Mouse (Mus musculus): ENCODE results near the gene Ccdc154. TPM values are rescaled to one million over a fixed set of nuclear protein-coding genes. Genes with fewer than 3 reads are reported as not detected.
"Not testable (repeated sequence)": the region's sequence is repeated elsewhere in the genome, so short reads cannot be mapped to it uniquely, and the experiment has no call there.

The Ccdc154 gene
- total and polyA plus RNA-seq, 3 experiments = 0.12 to 0.19 TPM; not detected in 1

- TF ChIP-seq TAL1 (IDR thresholded peaks at IDR 0.05; ENCODE audit: low read length) (no peak), GABPA (IDR thresholded peaks at IDR 0.05; ENCODE audit: low read depth, low read length) (no peak), SIN3A (IDR thresholded peaks at IDR 0.05; ENCODE audit: low read length) (no peak), NRF1 (IDR thresholded peaks at IDR 0.05; ENCODE audit: insufficient read depth, low read depth, low read length, poor library complexity, severe bottlenecking) (no peak)
These were observed 38.3 kb upstream of the Ccdc154 start (continued) for GRCm38 (mm10) chr17:25123979-25124378.

DNA sequence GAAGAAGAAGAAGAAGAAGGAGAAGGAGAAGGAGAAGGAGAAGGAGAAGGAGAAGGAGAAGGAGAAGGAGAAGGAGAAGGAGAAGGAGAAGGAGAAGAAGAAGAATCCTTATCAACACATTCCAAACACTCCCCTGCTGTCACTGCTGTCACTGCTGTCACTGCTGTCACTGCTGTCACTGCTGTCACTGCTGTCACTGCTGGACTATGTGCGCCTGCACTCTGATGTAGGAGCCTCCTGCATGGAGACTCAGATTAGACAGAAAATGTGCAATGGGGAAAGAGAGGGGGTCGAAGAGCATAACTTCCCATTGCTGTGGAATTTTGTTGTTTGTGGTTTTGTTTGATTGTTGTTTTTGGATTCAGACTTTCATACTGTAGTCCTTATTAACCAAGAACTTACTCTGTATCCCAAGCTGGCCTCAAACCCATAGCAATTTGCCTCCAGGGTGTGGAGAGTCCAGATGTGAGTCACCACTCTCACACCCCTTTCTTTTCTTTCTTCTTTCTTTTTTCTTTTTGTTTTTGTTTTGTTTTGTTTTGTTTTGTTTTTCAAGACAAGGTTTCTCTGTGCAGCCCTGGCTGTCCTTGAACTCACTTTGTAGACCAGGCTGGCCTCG, 36.7 kb upstream of the Ccdc154 start:
- H3K9ac ChIP-seq (ENCODE audit: control insufficient read depth, low read depth, low read length, poor library complexity, severe bottlenecking); H3K79me2 ChIP-seq (ENCODE audit: control insufficient read depth, insufficient read depth, low read length, poor library complexity); H3K9me3 ChIP-seq (replicated peaks; ENCODE audit: insufficient read depth, low read length); H3K36me3 ChIP-seq (ENCODE audit: control insufficient read depth in 1 of 2, insufficient read depth in 2 of 2, low read length in 2 of 2); H3K4me1 ChIP-seq (ENCODE audit: control insufficient read depth in 1 of 2, insufficient read depth in 2 of 2, low read length in 2 of 2); H3K4me3 ChIP-seq (ENCODE audit: control insufficient read depth in 1 of 2, insufficient read depth in 1 of 2, low read depth in 2 of 2, low read length in 2 of 2); H3K27ac ChIP-seq (ENCODE audit: control insufficient read depth, low read depth, low read length); H3K27me3 ChIP-seq (ENCODE audit: control insufficient read depth in 1 of 2, insufficient read depth in 2 of 2, low read length in 2 of 2): not testable (repeated sequence)
- DNase-seq (ENCODE audit: low read depth, low spot score) = peak; percentile 15

DNA sequence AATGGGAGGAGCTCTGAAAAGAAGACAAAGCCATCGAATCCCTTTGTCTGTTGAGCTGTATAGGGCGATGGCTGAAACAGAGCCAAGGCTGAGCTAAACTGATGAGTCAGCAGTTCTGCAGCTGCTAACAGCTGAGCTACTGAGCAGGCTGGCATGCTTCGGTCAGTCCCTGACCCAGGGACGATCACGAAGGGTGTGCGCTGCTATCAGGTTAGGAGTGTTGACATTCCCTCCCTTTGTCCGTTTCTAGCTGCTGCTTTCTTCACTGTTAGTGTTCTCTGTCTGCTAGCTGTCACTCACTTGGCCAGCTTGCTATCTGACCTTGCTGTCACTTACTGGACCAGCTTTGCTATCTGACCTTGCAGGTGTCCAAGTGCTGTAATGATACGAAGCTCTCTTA, 35.2 kb upstream of the Ccdc154 start:
- 0 out of 4 replicates have a peak overlapping the region, but pooled peaks have one; percentile 1 to 13 for H3K4me3 ChIP-seq (ENCODE audit: control insufficient read depth in 1 of 2, insufficient read depth in 1 of 2, low read depth in 2 of 2, low read length in 2 of 2)
- DNase-seq (ENCODE audit: low read depth, low spot score) = peak; percentile 82
- peak overlapping the region; percentile 0; the same call in 1 of the 2 replicates for H3K27ac ChIP-seq (ENCODE audit: control insufficient read depth, low read depth, low read length)
- H3K27me3 ChIP-seq (ENCODE audit: control insufficient read depth in 1 of 2, insufficient read depth in 2 of 2, low read length in 2 of 2) = peaks cover 0 to 6% of the 10 kb centered on the region in 2 experiments; a peak in 3 of 4 replicates
- no peaks in the 10 kb centered on the region for H3K9me3 ChIP-seq (replicated peaks; ENCODE audit: insufficient read depth, low read length)
- TF ChIP-seq RAD21 (IDR thresholded peaks at IDR 0.05; ENCODE audit: low read depth, low read length) = no peak
- no peak for TF ChIP-seq TCF12 (IDR thresholded peaks at IDR 0.05; ENCODE audit: low read depth, low read length)
- peak; percentile 81 for TF ChIP-seq ETS1 (IDR thresholded peaks at IDR 0.05; ENCODE audit: low read depth, low read length)
- TF ChIP-seq NRF1 (IDR thresholded peaks at IDR 0.05; ENCODE audit: insufficient read depth, low read depth, low read length, poor library complexity, severe bottlenecking) = no peak
- peak; percentile 99 for TF ChIP-seq MAFK (IDR thresholded peaks at IDR 0.05; ENCODE audit: borderline replicate concordance, low read depth, low read length)
- peak in 1 of 2 experiments; percentile 21; a peak in 2 of 4 replicates for TF ChIP-seq EP300 (IDR thresholded peaks at IDR 0.05; ENCODE audit: low read depth in 1 of 2, low read length in 2 of 2)
- TF ChIP-seq SIN3A (IDR thresholded peaks at IDR 0.05; ENCODE audit: low read length) = 0 out of 2 replicates have a peak, but pooled peaks have one; percentile 31
- no peak for TF ChIP-seq POLR2AphosphoS2 (IDR thresholded peaks at IDR 0.05; ENCODE audit: low read length)
- 0 out of 2 replicates have a peak, but pooled peaks have one; percentile 6 for TF ChIP-seq TBP (IDR thresholded peaks at IDR 0.05; ENCODE audit: low read depth, low read length)
- H3K79me2 ChIP-seq (ENCODE audit: control insufficient read depth, insufficient read depth, low read length, poor library complexity) = no peaks in the 10 kb centered on the region
- no peak overlapping the region for H3K9ac ChIP-seq (ENCODE audit: control insufficient read depth, low read depth, low read length, poor library complexity, severe bottlenecking)
- no peaks in the 10 kb centered on the region for H3K36me3 ChIP-seq (ENCODE audit: control insufficient read depth in 1 of 2, insufficient read depth in 2 of 2, low read length in 2 of 2)
- peaks cover 0 to 4% of the 10 kb centered on the region in 2 experiments; a peak in 3 of 4 replicates for H3K4me1 ChIP-seq (ENCODE audit: control insufficient read depth in 1 of 2, insufficient read depth in 2 of 2, low read length in 2 of 2)
